Mouse (Mus musculus) c-Kit-negative CD71-positive TER-119-positive erythroid progenitor cells, embryonic 14.5 days (primary cell): ENCODE measurements around the gene Gm10337.
A peak's percentile ranks its signal among the peaks of the same experiment; 100 is the strongest.

Experiments used
- DNase-seq: peaks from one replicate; pipeline ENCODE4 v3.0.0-alpha.2; 2013; ENCODE audit warnings: low read depth, low spot score

Gene Gm10337

GRCm38 (mm10) chr15:102516728-102517404, 13.3 kb downstream of the Gm10337 start, which contains the start of gene Map3k12:
Gene Map3k12 (minus strand): TSS chr15:102517064.
- DNase-seq, result peak; percentile 49

- DNase-seq, result no peak
Observed at GRCm38 (mm10) chr15:102517631-102517975, 14.1 kb downstream of the Gm10337 start.

GRCm38 (mm10) chr15:102517976-102518858, 14.7 kb downstream of the Gm10337 start, which contains the start of gene Tarbp2:
Gene Tarbp2 (plus strand): TSS chr15:102518192.
- peak; percentile 100 for DNase-seq

- DNase-seq, result no peak
Observed at GRCm38 (mm10) chr15:102518859-102519201, 15.3 kb downstream of the Gm10337 start.

- DNase-seq, result no peak
Observed at GRCm38 (mm10) chr15:102519211-102520141, 16.0 kb downstream of the Gm10337 start.

- no peak for DNase-seq
Observed at GRCm38 (mm10) chr15:102520416-102520815, 16.9 kb downstream of the Gm10337 start.

GRCm38 (mm10) chr15:102521480-102521879, 18.0 kb downstream of the Gm10337 start:
- no peak for DNase-seq

- peak; percentile 67 for DNase-seq
Observed at GRCm38 (mm10) chr15:102524892-102525485, 21.5 kb downstream of the Gm10337 start, which contains the start of gene Npff. Gene Npff (minus strand): TSS chr15:102524942.

- DNase-seq, result no peak
Observed at GRCm38 (mm10) chr15:102526111-102527002, 22.8 kb downstream of the Gm10337 start.

GRCm38 (mm10) chr15:102527936-102528335, 24.4 kb downstream of the Gm10337 start:
- DNase-seq, result no peak

- no peak for DNase-seq
Observed at GRCm38 (mm10) chr15:102528396-102528795, 24.9 kb downstream of the Gm10337 start.

GRCm38 (mm10) chr15:102530566-102530965, 27.0 kb downstream of the Gm10337 start:
- DNase-seq, result no peak

- no peak for DNase-seq
Observed at GRCm38 (mm10) chr15:102531586-102531985, 28.1 kb downstream of the Gm10337 start.

- DNase-seq, result no peak
Observed at GRCm38 (mm10) chr15:102532106-102532900, 28.8 kb downstream of the Gm10337 start.

GRCm38 (mm10) chr15:102533926-102534325, 30.4 kb downstream of the Gm10337 start:
- no peak for DNase-seq

GRCm38 (mm10) chr15:102544801-102545200, 41.3 kb downstream of the Gm10337 start:
- no peak for DNase-seq

- DNase-seq, result no peak
Observed at GRCm38 (mm10) chr15:102546246-102546645, 42.7 kb downstream of the Gm10337 start.

GRCm38 (mm10) chr15:102546677-102547427, 43.3 kb downstream of the Gm10337 start:
- DNase-seq, result no peak

GRCm38 (mm10) chr15:102547478-102547877, 44.0 kb downstream of the Gm10337 start:
- DNase-seq, result no peak
